7 mouse cellular contexts compared by ENCODE assay signal in the genomic region with DNA sequence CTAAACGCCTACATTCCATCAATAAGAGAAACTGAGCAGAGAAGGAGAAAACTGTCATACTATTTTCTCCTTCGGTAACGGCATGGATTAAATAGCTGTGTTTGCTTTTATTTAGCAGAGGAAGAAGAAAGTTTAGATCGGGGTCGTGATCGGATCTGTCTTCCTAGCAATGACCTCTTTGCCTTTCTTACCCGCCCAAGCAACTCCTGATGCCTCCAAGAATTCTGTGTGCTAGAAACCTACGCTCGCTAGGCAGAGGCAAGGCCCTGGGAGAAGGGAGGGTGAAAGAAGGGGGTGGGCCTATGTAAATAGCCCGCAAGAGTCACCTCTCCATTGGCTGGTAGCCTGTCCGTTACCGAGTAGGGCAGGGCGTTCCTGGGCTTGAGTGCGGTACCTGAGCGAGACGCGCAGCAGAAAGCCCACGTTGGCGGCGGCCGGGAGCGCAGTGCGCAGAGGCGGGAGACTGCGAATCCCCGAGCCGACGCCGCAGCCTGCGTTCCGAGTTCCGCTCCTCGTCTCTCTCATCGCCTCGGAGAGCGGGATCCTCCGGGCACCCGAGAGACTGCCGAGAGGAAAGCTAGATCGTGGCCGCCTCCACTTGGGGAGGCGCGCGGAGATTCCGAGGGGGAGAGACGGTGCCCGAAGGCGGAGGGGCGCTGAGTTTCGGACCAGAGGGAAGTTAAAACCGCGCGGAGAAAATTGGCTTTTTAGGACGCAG. TPM values are rescaled to one million over a fixed set of nuclear protein-coding genes. Genes with fewer than 3 reads are reported as not detected.
DNase-seq lines count a peak whose midpoint lies in the region; ATAC-seq and TF ChIP-seq lines count a peak whose summit lies in the region.

A gene (plus strand): TSS at position 395 of the 718 bp plus-strand sequence.

- H3K4me1 ChIP-seq in embryonic facial prominence, embryonic 13.5 days, result peaks cover 43% of the 10 kb centered on the region
- H3K4me1 ChIP-seq in heart, adult 2 months (ENCODE audit: control insufficient read depth, insufficient read depth, low read length), result peaks cover 4% of the 10 kb centered on the region
- peaks cover 48% of the 10 kb centered on the region for H3K4me1 ChIP-seq in midbrain, embryonic 10.5 days

- peaks cover 57% of the 10 kb centered on the region for H3K27me3 ChIP-seq in embryonic facial prominence, embryonic 13.5 days
- H3K27me3 ChIP-seq in heart, adult 2 months (ENCODE audit: control insufficient read depth, insufficient read depth, low read length), result peaks cover 6% of the 10 kb centered on the region
- H3K27me3 ChIP-seq in midbrain, embryonic 10.5 days (ENCODE audit: low read depth, poor library complexity, severe bottlenecking), result peaks cover 72% of the 10 kb centered on the region

- DNase-seq in brain, adult 2 months (ENCODE audit: low read depth, low spot score), result peak; percentile 93
- peak; percentile 88 to 89 for DNase-seq in heart, adult 2 months
- DNase-seq in kidney, adult 18-20 months, result peak; percentile 88
- peak; percentile 66 for DNase-seq in left cerebral cortex, postnatal 4 days
- DNase-seq in midbrain, embryonic 10.5 days (ENCODE audit: low spot score), result peak; percentile 83
- peak; percentile 14 to 24 for DNase-seq in spleen, postnatal 36 days (ENCODE audit: low spot score in 2 of 2)

- intact Hi-C loops in heart, adult 2 months (cut with DNase I), result loop anchor here (5.0 kb wide), 2 partner anchors 182 to 252 kb away; a partner anchor contains a TSS
- intact Hi-C loops in left cerebral cortex, postnatal 4 days (cut with DNase I), result loop anchor here (5.0 kb wide), 1 partner anchor 252 kb away; no protein-coding TSS in a partner anchor

- TF ChIP-seq CTCF in heart, adult 2 months (IDR thresholded peaks at IDR 0.05), result no peak

- TF ChIP-seq POLR2A in heart, adult 2 months (IDR thresholded peaks at IDR 0.05; ENCODE audit: insufficient read depth, low read depth, low read length), result peak; percentile 93

- 0 out of 2 replicates have a peak, but pooled peaks have one; percentile 18 for TF ChIP-seq EP300 in heart, adult 2 months (IDR thresholded peaks at IDR 0.05; ENCODE audit: insufficient read depth, low read depth, low read length)

- peak within 1 kb of the TSS; percentile 72 for H3K9ac ChIP-seq in embryonic facial prominence, embryonic 13.5 days
- H3K9ac ChIP-seq in heart, adult 2 months (ENCODE audit: low read depth, low read length), result peak within 1 kb of the TSS; percentile 76

- H3K79me2 ChIP-seq in heart, adult 2 months (replicated peaks; ENCODE audit: control insufficient read depth, insufficient read depth, low read length), result no peaks in the 10 kb centered on the region; the same call in 1 of the 2 replicates

- H3K27ac ChIP-seq in embryonic facial prominence, embryonic 13.5 days, result no peak within 1 kb of the TSS
- H3K27ac ChIP-seq in heart, adult 2 months, result peak within 1 kb of the TSS; percentile 74
- peak within 1 kb of the TSS; percentile 74 for H3K27ac ChIP-seq in midbrain, embryonic 10.5 days (replicated peaks)

- H3K9me3 ChIP-seq in embryonic facial prominence, embryonic 13.5 days, result no peaks in the 10 kb centered on the region
- no peaks in the 10 kb centered on the region for H3K9me3 ChIP-seq in midbrain, embryonic 10.5 days (replicated peaks)

- peak within 1 kb of the TSS; percentile 55 for H3K4me3 ChIP-seq in embryonic facial prominence, embryonic 13.5 days
- H3K4me3 ChIP-seq in heart, adult 2 months, result peak within 1 kb of the TSS; percentile 77
- H3K4me3 ChIP-seq in midbrain, embryonic 10.5 days, result peak within 1 kb of the TSS; percentile 58

- WGBS in embryonic facial prominence, embryonic 13.5 days, result 2% methylated on average over 54 of the region's 54 CpGs
- 6% methylated on average over 54 of the region's 54 CpGs for WGBS in heart, adult 2 months
- WGBS in midbrain, embryonic 10.5 days, result 3% methylated on average over 54 of the region's 54 CpGs

- H3K4me2 ChIP-seq in embryonic facial prominence, embryonic 13.5 days, result peak within 1 kb of the TSS; percentile 89

- peak; percentile 91 for ATAC-seq in embryonic facial prominence, embryonic 13.5 days (ENCODE audit: insufficient number of reproducible peaks, insufficient read depth, low FRiP score, low TSS enrichment, low read depth)

- no peaks in the 10 kb centered on the region for H3K36me3 ChIP-seq in embryonic facial prominence, embryonic 13.5 days
- no peaks in the 10 kb centered on the region for H3K36me3 ChIP-seq in heart, adult 2 months (ENCODE audit: control insufficient read depth, insufficient read depth, low read length)
- H3K36me3 ChIP-seq in midbrain, embryonic 10.5 days, result no peaks in the 10 kb centered on the region

RNA-seq across cellular contexts. Expression of the gene that starts here (rescaled TPM):
- polyA plus RNA-seq in embryonic facial prominence, embryonic 13.5 days (2015; fragmentation: Nextera tagmentation; extraction: Ambion mirVana), result 3.7 and 4.3 TPM in 2 replicates
- 10 to 100 TPM; 23.0 to 28.8 TPM for total RNA-seq in heart, adult 2 months (2021)
- polyA plus RNA-seq in heart, adult 2 months (2012; rRNA removed), result 19.3 and 30.3 TPM in 2 replicates
- 10 to 100 TPM; 13.2 to 15.2 TPM for total RNA-seq in left cerebral cortex, postnatal 4 days (2021)
- 2.5 and 2.7 TPM in 2 replicates for polyA plus RNA-seq in midbrain, embryonic 10.5 days (2016; fragmentation: Nextera tagmentation; extraction: Ambion mirVana)

Comparison
In these comparisons a context has a peak if more than half of its experiments do, and no peak if none do; other contexts are left out.
1. DNase-seq: peak in every context shown above with its lines; median percentile 93 in brain, adult 2 months; 88 in heart, adult 2 months; 88 in kidney, adult 18-20 months; 83 in midbrain, embryonic 10.5 days; 66 in left cerebral cortex, postnatal 4 days; 19 in spleen, postnatal 36 days.